Mouse (Mus musculus): Measurements from ENCODE around the gene Cnpy3. TPM values are rescaled to one million over a fixed set of nuclear protein-coding genes. Genes with fewer than 3 reads are reported as not detected.
A peak's percentile ranks its signal among the peaks of the same experiment; 100 is the strongest.
"Not testable (repeated sequence)": the region's sequence is repeated elsewhere in the genome, so short reads cannot be mapped to it uniquely, and the experiment has no call there.

Cnpy3 gene
- 64.3 and 66.7 TPM in 2 replicates for polyA plus RNA-seq (2012; rRNA removed)

DNA sequence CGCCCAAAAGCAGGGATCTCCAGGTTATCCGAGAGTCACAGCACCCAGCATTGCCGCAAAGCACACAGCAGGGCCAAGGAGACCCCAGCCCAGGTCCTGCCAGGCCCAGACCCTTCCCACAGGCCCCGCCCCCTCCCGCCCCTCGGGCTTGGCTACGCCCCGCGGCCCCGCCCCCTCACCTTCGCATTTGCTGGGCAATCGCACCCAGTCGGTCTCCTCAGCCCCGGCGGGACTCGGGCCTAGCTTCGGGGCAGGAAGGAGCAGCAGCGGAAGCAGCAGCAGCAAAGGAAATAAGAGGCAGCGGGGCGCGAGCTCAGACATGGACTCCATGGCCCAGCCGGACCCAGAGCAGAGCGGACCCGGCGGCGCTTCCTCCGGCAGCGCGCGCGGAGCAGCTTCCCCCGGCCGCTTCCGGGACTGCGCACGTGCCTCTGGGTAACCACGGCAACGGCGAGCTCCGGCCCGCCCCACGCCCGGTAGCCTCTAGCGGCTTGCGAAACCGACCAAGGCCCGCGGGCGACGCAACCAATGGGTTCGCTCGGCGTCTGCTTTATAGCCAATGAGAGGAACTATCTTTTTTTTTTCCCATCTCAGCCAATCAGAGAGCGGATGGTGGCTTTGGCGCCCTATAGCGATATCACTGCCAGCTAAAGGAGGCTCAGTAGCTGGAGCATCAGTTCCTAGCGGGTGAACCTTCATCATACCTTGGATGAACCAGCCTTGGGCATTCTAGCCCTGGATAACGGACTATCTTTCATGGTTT is at the start of gene Cnpy3:
Gene Cnpy3 (minus strand): TSS at position 421 of the 763 bp plus-strand sequence.
- DNase-seq (ENCODE audit: low spot score): peak; percentile 86

DNA sequence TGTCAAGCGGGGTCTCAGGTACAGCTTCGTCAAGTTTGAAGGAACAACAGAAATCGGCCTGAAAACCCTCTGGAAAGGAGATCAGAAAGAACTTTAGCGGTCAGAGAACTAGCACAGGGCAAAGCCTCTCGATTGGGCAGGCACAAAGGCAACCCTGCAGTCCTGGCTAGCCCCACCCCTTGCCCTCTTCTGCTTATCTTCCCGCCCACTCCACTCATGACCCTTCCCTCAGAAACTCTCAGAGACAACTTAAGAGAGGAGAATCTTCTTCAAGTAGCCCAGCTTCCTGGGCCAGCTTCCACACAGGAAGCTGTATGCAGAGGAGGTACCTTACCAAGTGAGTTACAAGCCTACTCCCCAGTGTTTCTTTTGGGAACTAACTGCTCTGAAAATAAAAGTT is 49.7 kb upstream of the Cnpy3 start:
- no peak for DNase-seq (ENCODE audit: low spot score)

DNA sequence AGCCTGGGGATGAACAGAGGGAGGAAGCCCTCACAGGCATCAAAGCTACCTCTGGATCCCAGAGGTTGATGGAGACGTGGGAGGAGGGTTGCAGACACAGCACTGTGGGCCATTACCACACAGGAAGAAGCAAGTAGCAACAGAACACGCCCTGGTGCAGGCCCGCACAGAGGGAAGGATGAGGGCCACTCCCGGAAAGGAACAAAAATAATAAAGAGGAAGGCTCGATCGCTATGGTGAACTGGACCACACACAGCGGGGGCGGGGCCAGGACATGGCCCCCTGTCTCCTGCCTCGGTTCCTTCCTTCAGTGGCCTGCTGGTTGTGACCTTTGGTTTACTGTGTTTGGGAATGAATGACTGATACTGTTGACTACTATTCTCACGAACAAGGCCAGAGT is 47.7 kb upstream of the Cnpy3 start:
- no peak for DNase-seq (ENCODE audit: low spot score)

DNA sequence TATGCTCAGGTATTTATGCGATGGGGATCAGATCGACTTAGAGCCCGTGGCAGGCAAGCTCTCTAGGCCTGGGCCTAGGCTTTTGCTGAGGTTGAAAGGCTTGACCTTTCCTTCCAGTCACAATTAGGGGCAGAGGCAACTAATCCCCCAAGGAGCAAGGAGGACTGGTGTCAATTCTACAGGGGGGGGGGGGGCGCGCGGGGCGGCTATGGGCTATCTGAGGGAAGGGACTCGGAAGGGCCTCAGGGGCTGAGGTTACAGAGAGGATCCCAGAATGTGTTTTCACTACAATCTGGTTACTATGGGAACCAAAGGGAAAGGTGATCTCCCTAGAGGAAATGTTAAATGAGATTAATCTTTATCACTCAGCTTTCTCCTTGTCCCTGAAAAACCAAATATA is 45.4 kb upstream of the Cnpy3 start:
- DNase-seq (ENCODE audit: low spot score): no peak

DNA sequence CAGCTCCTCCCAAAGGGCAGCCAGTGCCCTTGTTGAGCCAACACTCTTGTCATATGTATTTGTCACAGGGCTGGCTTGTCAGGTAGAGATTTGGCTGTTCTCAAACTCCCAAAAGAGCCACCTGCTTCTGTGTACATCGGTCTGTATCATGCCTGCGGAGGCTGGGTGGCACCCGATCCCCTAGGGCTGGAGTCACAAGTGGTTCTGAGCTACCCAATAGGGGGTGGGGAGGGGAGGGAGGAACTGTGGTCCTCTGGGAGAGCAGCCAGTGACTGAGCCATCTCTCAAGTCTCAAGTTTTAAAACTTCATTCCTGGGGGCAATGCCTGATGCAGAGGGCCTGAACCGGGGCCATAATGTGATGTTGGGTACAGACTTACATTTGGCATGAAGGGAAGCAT is 44.7 kb upstream of the Cnpy3 start:
- no peak for DNase-seq (ENCODE audit: low spot score)

DNA sequence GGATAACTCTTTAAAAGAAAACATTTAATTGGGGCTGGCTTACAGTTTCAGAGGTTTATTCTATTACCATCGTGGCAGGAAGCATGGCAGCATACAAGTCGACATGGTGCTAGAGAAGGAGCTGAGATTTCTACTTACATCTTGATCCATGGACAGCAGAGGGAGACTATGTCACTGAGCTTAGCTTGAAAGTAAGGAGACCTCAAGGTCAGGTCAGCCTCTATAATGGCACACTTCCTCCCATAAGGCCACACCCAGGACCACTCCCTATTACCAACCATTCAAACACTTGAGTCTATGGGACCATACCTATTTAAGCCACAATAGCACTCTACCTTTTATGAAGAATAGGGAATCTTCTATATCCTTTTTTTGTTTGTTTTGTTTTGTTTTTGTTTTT is 40.9 kb upstream of the Cnpy3 start:
- no peak for DNase-seq (ENCODE audit: low spot score)

DNA sequence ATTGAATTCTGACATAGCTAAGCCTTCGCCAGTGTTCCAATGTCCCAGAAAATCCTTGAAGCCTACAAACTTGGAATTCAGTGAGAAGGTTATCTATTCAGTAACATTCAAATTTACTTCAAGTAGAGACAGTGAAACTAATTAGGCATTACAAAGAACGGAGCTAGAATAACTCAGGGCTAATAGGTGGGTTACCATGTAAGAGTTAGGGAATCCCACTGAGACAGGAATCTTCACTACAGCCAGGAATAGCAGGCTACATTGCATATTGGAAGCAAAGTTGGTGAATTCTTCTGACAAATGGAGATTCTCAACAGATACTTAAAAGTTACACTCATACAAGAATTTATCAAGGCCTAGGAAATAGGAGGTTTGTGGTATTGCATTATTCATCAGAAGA is 36.0 kb upstream of the Cnpy3 start:
- DNase-seq (ENCODE audit: low spot score): not testable (repeated sequence)

DNA sequence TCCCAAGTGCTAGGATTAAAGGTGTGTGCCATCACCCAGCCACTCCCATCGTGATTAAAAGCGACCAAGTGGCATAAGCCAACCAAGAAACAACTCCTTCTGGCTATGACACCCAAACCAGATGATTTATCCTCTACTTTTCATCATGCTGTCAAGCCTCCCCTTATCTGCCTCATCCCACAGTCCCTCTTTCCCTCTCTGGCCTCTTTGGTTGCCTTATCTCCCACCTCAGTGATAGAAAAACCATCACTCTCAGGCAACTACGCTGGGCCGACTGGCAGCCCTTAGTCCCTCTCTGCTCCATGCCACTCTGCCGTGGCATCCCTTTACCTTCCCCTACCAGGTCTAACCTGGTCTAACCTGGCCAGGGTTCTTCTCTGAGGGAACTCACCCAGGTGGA is 34.9 kb upstream of the Cnpy3 start:
- DNase-seq (ENCODE audit: low spot score): no peak

DNA sequence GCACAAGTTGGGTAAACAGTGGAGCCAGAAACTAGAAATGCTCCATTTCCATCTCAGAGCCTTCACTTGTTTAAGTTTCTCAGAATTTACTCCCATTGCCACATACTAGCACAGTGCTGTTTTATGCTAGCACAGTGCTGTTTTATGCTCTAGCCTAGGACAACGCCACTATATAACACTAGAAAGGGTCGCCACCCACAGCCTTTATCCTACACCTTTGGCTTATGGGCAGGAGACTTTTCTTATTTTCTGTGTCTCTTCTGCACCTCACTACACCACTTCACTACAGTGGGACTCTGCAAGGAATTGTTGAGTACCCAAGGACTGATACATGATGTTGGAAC is 31.2 kb upstream of the Cnpy3 start:
- DNase-seq (ENCODE audit: low spot score): no peak

DNA sequence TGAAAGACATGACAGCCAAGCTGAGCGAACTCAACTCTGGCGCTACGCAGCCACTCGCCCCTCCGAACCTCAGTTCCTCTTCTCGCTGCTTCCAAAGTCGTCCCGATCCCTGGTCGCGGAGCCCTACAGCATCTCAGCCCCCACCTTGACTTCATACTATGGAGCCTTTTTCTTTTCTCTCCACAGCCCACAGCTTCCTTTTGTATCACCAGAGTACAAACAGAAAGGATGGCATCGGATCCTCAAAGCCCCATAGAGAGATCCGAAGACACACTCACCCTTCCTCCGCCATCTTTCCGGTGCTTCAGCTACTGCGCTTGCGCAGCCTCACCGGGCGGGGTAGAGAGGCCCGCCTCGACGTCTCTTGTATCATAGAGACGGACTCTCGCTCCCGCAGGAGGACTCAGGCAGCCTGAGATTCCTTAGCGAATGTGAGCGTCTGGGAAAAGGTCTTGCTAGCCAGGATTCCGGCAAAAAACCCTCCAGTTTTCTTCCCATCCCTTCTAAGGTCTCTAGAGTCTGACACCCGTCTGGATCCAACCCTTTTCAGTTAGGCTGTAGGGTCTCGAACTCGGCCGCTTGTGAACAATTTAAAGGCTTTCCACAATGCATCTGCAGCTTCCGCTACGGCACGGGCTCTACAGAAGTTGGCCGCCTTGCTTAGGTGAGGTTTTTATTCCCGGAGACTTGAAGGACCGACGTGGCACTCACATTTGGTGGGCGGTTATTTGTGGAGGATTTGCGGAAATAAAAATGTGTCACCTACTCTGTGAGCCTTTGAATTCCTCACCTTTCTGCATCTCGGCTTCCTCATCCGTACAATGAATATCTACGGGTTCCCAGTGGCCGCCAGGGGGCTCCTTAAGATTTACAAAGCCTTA is 30.6 kb upstream of the Cnpy3 start, which contains the start of gene Rpl7l1:
Gene Rpl7l1 (minus strand): TSS at position 332 of the 881 bp plus-strand sequence.
- peak; percentile 81 for DNase-seq (ENCODE audit: low spot score)

DNA sequence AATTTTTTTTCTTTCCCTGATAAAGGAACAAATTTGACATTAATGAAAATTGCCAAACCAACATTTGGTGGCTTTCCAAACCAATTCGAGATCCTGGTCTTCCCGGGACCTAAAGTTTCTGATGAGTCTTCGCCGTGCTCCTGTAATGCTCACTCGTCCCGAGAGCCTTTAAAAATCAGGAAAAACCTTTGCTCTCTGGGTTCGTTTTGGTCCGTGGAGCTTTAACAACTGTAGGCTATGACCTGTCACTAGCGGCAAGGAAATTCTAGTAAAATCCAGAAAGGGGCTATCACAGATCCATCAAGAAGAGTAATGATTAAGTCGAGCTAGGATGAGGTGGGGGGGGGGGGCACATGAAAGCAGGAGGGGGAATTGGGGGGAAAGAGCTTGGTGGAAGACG is 29.9 kb upstream of the Cnpy3 start:
- DNase-seq (ENCODE audit: low spot score): no peak

DNA sequence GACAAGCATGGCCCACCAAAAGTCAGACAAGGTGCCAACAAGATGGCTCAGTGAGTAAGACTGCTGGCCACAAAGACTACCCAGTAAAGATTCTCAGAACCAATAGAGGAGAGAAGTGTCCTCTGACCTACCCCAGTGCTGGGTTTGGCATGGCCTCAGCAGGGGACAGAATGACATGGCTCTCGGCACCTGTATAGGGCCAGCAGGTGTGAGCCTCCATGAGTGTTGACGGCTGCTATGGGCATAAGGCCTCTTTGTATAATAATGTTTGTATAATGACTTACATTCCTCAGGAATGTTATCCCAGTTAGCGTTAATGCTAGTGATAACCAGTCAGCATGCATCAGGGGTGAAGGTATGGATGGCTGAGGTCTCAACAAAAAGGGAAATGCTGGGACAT is 24.1 kb upstream of the Cnpy3 start:
- no peak for DNase-seq (ENCODE audit: low spot score)

DNA sequence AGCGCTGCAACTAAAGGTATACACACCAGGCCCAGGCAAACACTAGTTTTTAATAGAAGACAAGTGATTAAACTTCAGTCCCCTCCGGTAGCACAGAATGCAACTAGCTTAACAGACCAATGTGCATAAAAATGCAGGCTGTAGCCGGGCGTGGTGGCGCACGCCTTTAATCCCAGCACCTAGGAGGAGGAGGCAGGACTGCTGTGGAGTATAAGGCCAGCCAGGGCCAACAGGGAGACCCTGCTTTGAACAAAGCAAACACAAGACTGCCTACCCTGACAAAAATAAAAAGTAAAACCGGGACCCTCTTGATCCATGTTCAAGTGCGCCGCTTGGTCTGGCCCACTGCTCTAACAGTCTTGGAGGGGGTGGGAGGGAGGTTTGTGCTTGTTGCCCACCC is 23.1 kb upstream of the Cnpy3 start:
- DNase-seq (ENCODE audit: low spot score): no peak

DNA sequence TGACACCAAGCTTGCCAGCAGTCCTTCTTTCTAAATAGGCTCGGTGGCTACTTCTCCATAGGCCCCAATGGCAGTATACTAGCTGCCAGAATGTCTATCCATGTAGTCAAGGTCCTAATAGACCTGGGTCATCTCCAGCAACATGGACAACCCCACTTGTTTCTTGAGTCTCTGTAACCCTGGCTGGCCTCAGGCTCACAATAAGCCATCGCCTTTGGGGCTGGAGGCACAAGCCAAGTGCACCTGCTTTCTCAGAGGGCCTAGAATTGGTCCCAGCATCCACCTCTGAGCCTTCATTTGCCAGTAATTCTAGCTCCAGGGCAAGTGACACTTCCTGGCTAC is 22.1 kb upstream of the Cnpy3 start:
- DNase-seq (ENCODE audit: low spot score): no peak

DNA sequence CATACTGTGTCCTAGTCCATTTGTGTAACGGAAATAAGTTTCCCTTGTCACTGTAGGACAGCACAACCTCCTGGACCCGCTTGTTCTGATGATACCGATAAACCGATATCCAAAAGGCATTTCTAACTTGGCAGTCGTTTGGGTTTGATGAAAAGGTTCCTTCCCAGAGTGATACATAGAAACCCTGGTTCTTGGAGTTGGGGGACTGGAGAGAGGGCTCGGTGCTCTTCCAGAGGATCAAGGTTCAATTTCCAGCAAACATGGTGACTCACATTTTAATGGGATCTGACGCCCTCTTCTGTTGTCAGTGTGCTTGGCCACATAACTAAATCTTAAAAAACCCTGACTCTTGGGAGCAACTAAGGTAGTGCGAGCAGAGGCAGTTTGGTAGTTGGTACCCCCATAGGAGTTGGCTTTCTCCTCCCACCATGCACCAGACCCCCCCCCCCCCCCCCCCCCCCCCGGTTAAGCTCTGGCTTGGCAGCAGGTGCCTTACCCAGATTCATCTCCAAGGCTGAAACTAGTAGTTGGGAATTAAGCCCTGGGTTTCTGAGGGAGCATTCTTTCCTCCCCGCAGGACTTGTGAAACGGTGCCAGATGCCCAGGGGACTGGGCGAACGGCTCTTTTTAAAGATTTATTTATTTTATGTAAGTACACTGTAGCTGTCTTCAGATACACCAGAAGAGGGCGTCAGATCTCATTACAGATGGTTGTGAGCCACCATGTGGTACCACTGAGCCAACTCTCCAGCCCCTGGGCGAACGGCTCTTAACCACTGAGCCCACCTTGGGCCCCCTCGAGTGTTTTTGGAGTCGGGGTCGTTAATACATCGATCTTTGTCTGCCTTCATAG is 21.5 kb upstream of the Cnpy3 start:
- DNase-seq (ENCODE audit: low spot score): no peak

DNA sequence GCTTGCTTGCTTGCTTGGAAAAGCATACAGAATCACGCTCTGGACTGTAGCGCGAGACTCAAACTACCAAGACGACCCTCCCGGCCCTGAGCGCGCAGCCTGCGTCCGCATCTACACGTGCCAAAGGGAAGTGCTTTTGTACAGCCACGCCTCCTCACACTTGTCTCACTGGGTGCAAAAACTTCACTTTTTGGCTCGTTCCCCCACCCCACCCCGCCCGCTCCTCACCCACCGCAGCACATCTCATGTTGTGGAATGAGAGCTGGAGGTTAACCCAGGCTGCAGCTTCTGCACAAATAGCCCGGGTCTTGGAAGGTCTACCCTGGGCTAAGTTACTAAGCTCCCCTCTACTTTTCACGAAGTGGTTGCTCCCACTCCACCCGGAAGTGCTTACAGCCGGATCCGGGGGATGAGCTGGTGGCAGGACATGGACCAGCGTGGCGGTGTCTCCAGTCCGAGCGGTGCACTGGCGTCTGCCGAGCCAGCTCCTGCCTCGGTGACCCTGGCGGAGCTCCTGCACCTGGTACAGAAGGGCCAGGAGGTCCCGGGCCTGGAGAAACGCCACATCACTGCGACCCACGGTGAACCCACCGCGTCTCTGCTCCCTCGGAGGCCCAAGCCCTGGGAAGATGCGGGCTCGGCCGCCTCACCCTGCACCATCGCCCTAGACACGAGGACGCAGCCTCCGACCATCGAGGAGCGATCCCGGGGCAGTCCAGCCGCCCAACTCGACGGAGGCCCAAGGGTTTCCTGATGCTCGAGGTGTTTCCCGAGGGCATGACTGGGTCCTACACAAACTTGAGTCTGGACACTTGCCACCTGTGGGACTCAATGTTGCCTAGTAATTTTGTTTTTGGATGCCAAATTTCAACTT is 20.6 kb upstream of the Cnpy3 start, which contains the start of gene 2310039H08Rik:
Gene 2310039H08Rik (plus strand): TSS at position 232 of the 874 bp plus-strand sequence.
- peak; percentile 78 for DNase-seq (ENCODE audit: low spot score)

DNA sequence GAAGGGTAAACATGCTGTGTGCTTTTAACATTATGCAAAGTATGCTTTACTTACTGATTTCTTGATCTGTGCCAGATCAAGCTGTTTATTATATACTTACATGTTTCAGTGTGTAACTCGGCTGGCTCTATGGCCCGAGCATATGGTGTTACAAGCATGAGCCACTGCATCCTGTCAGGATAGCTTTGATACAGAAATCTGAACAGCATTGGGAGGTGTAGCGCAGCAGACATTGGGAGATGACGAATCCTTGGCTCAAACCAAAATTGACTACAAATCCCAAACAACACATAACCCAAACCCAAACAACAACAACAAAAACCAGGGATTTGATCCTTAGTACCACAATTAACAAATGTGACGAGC is 20.0 kb upstream of the Cnpy3 start:
- no peak for DNase-seq (ENCODE audit: low spot score)

DNA sequence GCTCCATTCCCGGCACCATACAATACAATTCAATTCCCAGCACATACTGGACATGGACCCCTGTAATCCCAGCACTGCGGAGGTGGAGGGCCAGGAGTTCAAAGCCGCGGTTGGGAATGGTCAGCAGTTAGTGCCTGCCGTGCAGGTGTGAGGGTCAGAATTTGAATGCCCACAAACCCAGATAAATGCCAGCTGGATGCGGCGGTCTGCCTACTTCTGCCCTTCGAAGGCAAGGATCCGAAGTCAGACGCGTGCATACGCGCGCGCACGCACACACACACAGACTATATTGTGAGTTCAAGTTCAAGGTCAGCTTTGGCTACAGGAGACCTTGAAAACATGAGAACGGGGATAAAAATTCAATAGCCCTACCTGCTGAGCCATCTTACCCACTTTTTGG is 19.6 kb upstream of the Cnpy3 start:
- DNase-seq (ENCODE audit: low spot score): no peak

DNA sequence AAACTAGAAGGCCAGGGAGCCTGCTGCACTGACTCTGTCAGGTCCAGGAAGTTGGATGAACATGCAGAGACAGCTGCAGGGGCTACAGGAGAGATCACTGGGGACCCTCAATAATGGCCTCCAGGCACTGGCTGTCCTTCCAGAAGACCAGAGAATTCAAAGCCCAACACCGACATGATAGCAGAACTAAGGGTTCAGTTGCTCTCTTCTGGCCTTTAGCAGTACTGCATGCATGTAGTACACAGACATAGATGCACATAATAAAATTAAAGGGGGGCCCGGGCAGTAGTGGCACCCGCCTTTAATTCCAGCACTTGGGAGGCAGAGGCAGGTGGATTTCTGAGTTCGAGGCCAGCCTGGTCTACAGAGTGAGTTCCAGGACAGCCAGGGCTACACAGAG is 19.0 kb upstream of the Cnpy3 start:
- no peak for DNase-seq (ENCODE audit: low spot score)

DNA sequence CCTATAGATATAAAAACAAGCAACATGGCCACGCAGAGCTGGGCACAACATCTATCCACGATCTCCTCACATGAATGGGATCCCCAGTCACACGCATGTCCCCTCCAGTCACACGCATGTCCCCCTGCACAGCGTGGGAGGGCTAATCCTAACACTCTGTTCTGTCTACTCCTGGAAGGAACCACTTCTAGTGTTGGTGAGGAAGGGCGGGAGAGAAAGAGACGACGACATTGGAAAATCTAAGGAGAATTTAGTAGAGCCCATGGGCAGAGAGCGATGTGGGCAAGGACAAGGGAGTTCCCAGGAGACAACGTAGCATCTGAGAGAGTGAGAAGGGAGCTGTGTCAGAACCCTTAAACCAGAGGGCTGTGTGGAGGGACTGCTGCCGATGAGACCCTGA is 18.5 kb upstream of the Cnpy3 start:
- no peak for DNase-seq (ENCODE audit: low spot score)

DNA sequence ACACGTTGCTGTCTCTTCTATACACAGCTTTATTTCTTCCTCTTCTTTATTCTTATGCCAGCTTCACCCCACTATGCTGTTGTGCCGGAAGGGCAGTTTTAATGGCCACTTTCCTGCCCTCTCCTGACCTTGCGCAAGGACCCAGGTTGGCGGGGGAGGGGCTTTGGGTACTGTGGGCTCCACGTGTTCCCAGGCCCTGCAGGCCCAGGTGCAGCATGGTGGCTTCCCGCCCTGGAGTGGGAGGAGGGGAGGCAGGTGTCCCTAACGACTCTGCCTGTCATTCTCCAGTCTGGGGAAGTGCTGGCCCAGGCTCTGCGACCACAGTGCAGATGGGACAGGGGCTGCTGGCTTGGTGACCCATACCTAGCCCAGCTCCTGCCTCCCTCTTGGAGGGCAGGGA is 15.9 kb upstream of the Cnpy3 start:
- no peak for DNase-seq (ENCODE audit: low spot score)
